28 mouse cellular contexts compared by ENCODE assay signal in the genomic region with DNA sequence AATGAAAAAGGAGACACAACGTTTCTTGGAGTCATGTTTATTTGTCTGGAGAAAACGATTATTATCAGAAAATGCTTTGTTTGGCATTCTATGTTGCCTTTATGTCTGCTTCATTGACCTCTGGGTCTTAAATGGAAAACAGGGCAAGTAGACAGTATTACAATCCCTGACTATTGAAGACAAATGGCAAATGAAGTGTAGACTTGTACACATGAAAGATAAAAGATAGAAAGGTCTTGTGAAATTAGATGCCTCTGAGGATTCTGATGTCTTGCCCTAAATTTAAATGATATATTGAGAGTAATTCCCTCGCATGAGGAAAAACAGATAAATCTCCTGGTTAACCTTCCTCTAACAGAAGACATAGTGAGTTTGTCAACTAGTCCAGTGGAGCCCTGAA.
"Had no signal": no experiment of that assay in that cellular context is flagged by ENCODE, and none has a peak within 500 bp of the region (broad histone marks: within the 10 kb centered on the region; RNA-seq: fewer than 3 reads in every experiment).

No protein-coding gene starts in this region.

- H3K27me3 ChIP-seq: embryonic facial prominence, embryonic 12.5 days; embryonic facial prominence, embryonic 13.5 days; embryonic facial prominence, embryonic 15.5 days; forebrain, embryonic 12.5 days; forebrain, embryonic 13.5 days; forebrain, embryonic 15.5 days had no signal

- H3K9ac ChIP-seq: embryonic facial prominence, embryonic 12.5 days; embryonic facial prominence, embryonic 13.5 days; embryonic facial prominence, embryonic 15.5 days; forebrain, embryonic 12.5 days; forebrain, embryonic 13.5 days; forebrain, embryonic 15.5 days; forebrain, postnatal 0 days had no signal

- H3K9me3 ChIP-seq: embryonic facial prominence, embryonic 10.5 days; embryonic facial prominence, embryonic 12.5 days; embryonic facial prominence, embryonic 13.5 days; embryonic facial prominence, embryonic 15.5 days; forebrain, embryonic 10.5 days; forebrain, embryonic 12.5 days; forebrain, embryonic 13.5 days; forebrain, embryonic 15.5 days had no signal

- H3K4me2 ChIP-seq: embryonic facial prominence, embryonic 12.5 days; embryonic facial prominence, embryonic 13.5 days; embryonic facial prominence, embryonic 15.5 days; forebrain, embryonic 12.5 days; forebrain, embryonic 13.5 days; forebrain, embryonic 15.5 days had no signal

- DNase-seq: cerebellum, adult 18-20 months; cerebellum, adult 2 months; cerebellum, adult 8-10 months; cerebellum, adult 9-10 months; cerebellum, adult 9-11 months; cerebellum, postnatal 10 days; cerebellum, postnatal 14 days; cerebellum, postnatal 25 days; cerebellum, postnatal 36 days; embryo, embryonic 11 days; forebrain, postnatal 0 days; gastrocnemius, adult 2 months; gastrocnemius, postnatal 10 days; gastrocnemius, postnatal 14 days; gastrocnemius, postnatal 25 days; gastrocnemius, postnatal 36 days; heart, adult 11 months had no signal

- H3K4me3 ChIP-seq: embryonic facial prominence, embryonic 10.5 days; embryonic facial prominence, embryonic 12.5 days; embryonic facial prominence, embryonic 13.5 days; embryonic facial prominence, embryonic 15.5 days; erythroblast, embryonic 14.5 days; forebrain, embryonic 10.5 days; forebrain, embryonic 12.5 days; forebrain, embryonic 13.5 days; forebrain, embryonic 15.5 days; gastrocnemius, adult 2 months had no signal

- H3K27ac ChIP-seq: embryonic facial prominence, embryonic 10.5 days; embryonic facial prominence, embryonic 12.5 days; embryonic facial prominence, embryonic 13.5 days; embryonic facial prominence, embryonic 15.5 days; forebrain, embryonic 10.5 days; forebrain, embryonic 12.5 days; forebrain, embryonic 13.5 days; forebrain, embryonic 15.5 days; gastrocnemius, adult 2 months had no signal

- H3K4me1 ChIP-seq: embryonic facial prominence, embryonic 10.5 days; embryonic facial prominence, embryonic 12.5 days; embryonic facial prominence, embryonic 13.5 days; embryonic facial prominence, embryonic 15.5 days; forebrain, embryonic 10.5 days; forebrain, embryonic 12.5 days; forebrain, embryonic 13.5 days; forebrain, embryonic 15.5 days had no signal

- H3K36me3 ChIP-seq: embryonic facial prominence, embryonic 10.5 days; embryonic facial prominence, embryonic 12.5 days; embryonic facial prominence, embryonic 13.5 days; embryonic facial prominence, embryonic 15.5 days; forebrain, embryonic 10.5 days; forebrain, embryonic 12.5 days; forebrain, embryonic 15.5 days had no signal

- ATAC-seq: forebrain, embryonic 13.5 days; forebrain, embryonic 14.5 days; forebrain, embryonic 15.5 days; forebrain, embryonic 16.5 days; forebrain, postnatal 0 days had no signal
